ENCODE assay signal across 8 mouse cellular contexts in genomic region chr6:29143608-29144007, GRCm38 (mm10). TPM values are rescaled to one million over a fixed set of nuclear protein-coding genes. Genes with fewer than 3 reads are reported as not detected.
DNase-seq lines count a peak whose midpoint lies in the region; ATAC-seq and TF ChIP-seq lines count a peak whose summit lies in the region.
"Had no signal": no experiment of that assay in that cellular context is flagged by ENCODE, and none has a peak within 500 bp of the region (broad histone marks: within the 10 kb centered on the region; RNA-seq: fewer than 3 reads in every experiment).

No protein-coding gene starts in this region.

- H3K36me3 ChIP-seq in testis, adult 2 months (ENCODE audit: control insufficient read depth, insufficient read depth, low read length) = peaks cover 2% of the 10 kb centered on the region
- H3K36me3 ChIP-seq in limb, embryonic 14.5 days (ENCODE audit: control insufficient read depth, insufficient read depth, low read length) = peaks cover 34% of the 10 kb centered on the region

- ATAC-seq in hematopoietic stem cell, adult 5-6 weeks (replicated peaks in 1 of 2; ENCODE audit: insufficient read depth in 1 of 2, low FRiP score in 2 of 2, low TSS enrichment in 1 of 2, low read depth in 1 of 2, poor library complexity in 2 of 2, severe bottlenecking in 2 of 2) = peak; percentile 53; a peak in 1 of 4 replicates
- ATAC-seq in limb, embryonic 14.5 days (ENCODE audit: low FRiP score, low read depth) = 0 out of 2 replicates have a peak, but pooled peaks have one; percentile 47

- peaks cover 4% of the 10 kb centered on the region for H3K4me1 ChIP-seq in testis, adult 2 months (ENCODE audit: control insufficient read depth, insufficient read depth, low read length)
- H3K4me1 ChIP-seq in limb, embryonic 14.5 days (ENCODE audit: control insufficient read depth, insufficient read depth, low read length) = no peaks in the 10 kb centered on the region
- H3K4me1 ChIP-seq: neural tube, embryonic 12.5 days had no signal

- WGBS in limb, embryonic 14.5 days = 42% methylated on average over 5 of the region's 5 CpGs

- no peak for TF ChIP-seq POLR2A in testis, adult 2 months (IDR thresholded peaks at IDR 0.05; ENCODE audit: control insufficient read depth, low read depth, low read length)
- no peak for TF ChIP-seq POLR2A in limb, embryonic 14.5 days (IDR thresholded peaks at IDR 0.05; ENCODE audit: borderline replicate concordance, extremely low read depth, insufficient read depth, insufficient read length)

- no peak overlapping the region for H3K4me3 ChIP-seq in testis, adult 2 months (ENCODE audit: control insufficient read depth, low read depth, low read length)
- H3K4me3 ChIP-seq in limb, embryonic 14.5 days (replicated peaks; ENCODE audit: low read length) = no peak overlapping the region
- H3K4me3 ChIP-seq: neural tube, embryonic 12.5 days had no signal

- no peak for DNase-seq in testis, postnatal 14 days (ENCODE audit: low spot score)
- DNase-seq in adrenal gland, adult 18-20 months (ENCODE audit: low spot score in 2 of 2) = peak; percentile 40 to 63
- peak; percentile 65 for DNase-seq in embryo, embryonic 10 days (ENCODE audit: low spot score)
- peak; percentile 60 for DNase-seq in limb, embryonic 14.5 days (ENCODE audit: low spot score)
- DNase-seq in retina, postnatal 7 days (ENCODE audit: low read depth, low spot score) = peak; percentile 37

- TF ChIP-seq CTCF in testis, adult 2 months (IDR thresholded peaks at IDR 0.05; ENCODE audit: control insufficient read depth, insufficient read depth, insufficient replicate concordance, low read depth, low read length) = no peak

- no peak overlapping the region for H3K4me2 ChIP-seq in limb, embryonic 14.5 days (replicated peaks; ENCODE audit: low read depth, low read length, severe bottlenecking)
- H3K4me2 ChIP-seq: neural tube, embryonic 12.5 days had no signal

- no peaks in the 10 kb centered on the region for H3K27me3 ChIP-seq in testis, adult 2 months (ENCODE audit: control insufficient read depth, insufficient read depth, low read length)
- no peaks in the 10 kb centered on the region for H3K27me3 ChIP-seq in limb, embryonic 14.5 days (ENCODE audit: control insufficient read depth, insufficient read depth, low read length)
- H3K27me3 ChIP-seq: neural tube, embryonic 12.5 days had no signal

- H3K9me3 ChIP-seq in limb, embryonic 14.5 days (ENCODE audit: control insufficient read depth, low read length) = no peaks in the 10 kb centered on the region
- H3K9me3 ChIP-seq: neural tube, embryonic 12.5 days had no signal

- H3K27ac ChIP-seq in testis, adult 2 months (ENCODE audit: control insufficient read depth, insufficient read depth, low read depth, low read length) = peak overlapping the region; percentile 18; the same call in 1 of the 2 replicates
- no peak overlapping the region for H3K27ac ChIP-seq in limb, embryonic 14.5 days (replicated peaks; ENCODE audit: low read depth, low read length)
- H3K27ac ChIP-seq: neural tube, embryonic 12.5 days had no signal

- H3K9ac ChIP-seq in limb, embryonic 14.5 days (ENCODE audit: low read depth, low read length, severe bottlenecking) = no peak overlapping the region
- H3K9ac ChIP-seq: neural tube, embryonic 12.5 days had no signal

RNA-seq across cellular contexts. Expression of gene Rbm28, which starts 21.2 kb away (rescaled TPM):
- polyA plus RNA-seq in testis, adult 2 months (2012; rRNA removed) = 27.1 and 27.5 TPM in 2 replicates
- total RNA-seq in adrenal gland, adult 18-20 months (2021) = 10 to 100 TPM; 32.4 to 34.3 TPM
- 53.1 and 66.5 TPM in 2 replicates for total RNA-seq in hematopoietic stem cell, adult 5-6 weeks (2017)
- polyA plus RNA-seq in limb, embryonic 14.5 days (2012; rRNA removed) = 45.9 and 59.8 TPM in 2 replicates
- 35.7 and 47.7 TPM in 2 replicates for polyA plus RNA-seq in limb, embryonic 14.5 days (2014; fragmentation: Nextera tagmentation; extraction: Ambion mirVana)

RNA-seq across cellular contexts. Expression of gene Prrt4, which starts 35.8 kb away (rescaled TPM):
- 0.48 and 0.57 TPM in 2 replicates for polyA plus RNA-seq in testis, adult 2 months (2012; rRNA removed)
- total RNA-seq in adrenal gland, adult 18-20 months (2021) = 1 to 10 TPM; 1.3 to 3.9 TPM
- not detected in 2 replicates for total RNA-seq in hematopoietic stem cell, adult 5-6 weeks (2017)
- 1.2 and 1.8 TPM in 2 replicates for polyA plus RNA-seq in limb, embryonic 14.5 days (2012; rRNA removed)
- 0.92 and 1.1 TPM in 2 replicates for polyA plus RNA-seq in limb, embryonic 14.5 days (2014; fragmentation: Nextera tagmentation; extraction: Ambion mirVana)
